Mouse (Mus musculus) midbrain, embryonic 16.5 days (tissue): ENCODE results near the gene Bmf. TPM values are rescaled to one million over a fixed set of nuclear protein-coding genes. Genes with fewer than 3 reads are reported as not detected.

Source experiments
- ATAC-seq: fragments of 200-750 bp; cut with Nextera tagmentation; 2 replicates; pipeline ENCODE4 v1.8.0; 2017; ENCODE audit warnings: moderate TSS enrichment
- H3K27ac ChIP-seq: fragments of 300-500 bp; sonication (generic); 2 replicates; pipeline ENCODE4 v1.5.1; 2014; ENCODE audit warnings: mild to moderate bottlenecking, low read length, mixed read lengths
- H3K27me3 ChIP-seq: fragments of 300-500 bp; sonication (generic); 2 replicates; pipeline ENCODE4 v1.6.1; 2014; ENCODE audit warnings: low read depth, low read length, mixed read lengths; ENCODE audit not compliant: control insufficient read depth, insufficient read depth
- H3K36me3 ChIP-seq: fragments of 300-500 bp; sonication (generic); 2 replicates; pipeline ENCODE4 v1.6.1; 2014; ENCODE audit warnings: mild to moderate bottlenecking, low read length, moderate library complexity, mixed read lengths; ENCODE audit not compliant: control insufficient read depth, insufficient read depth
- H3K4me1 ChIP-seq: fragments of 300-500 bp; sonication (generic); 2 replicates; pipeline ENCODE4 v1.6.1; 2014; ENCODE audit warnings: mild to moderate bottlenecking, low read length, mixed read lengths; ENCODE audit not compliant: control insufficient read depth, insufficient read depth
- H3K4me2 ChIP-seq: fragments of 300-500 bp; sonication (generic); 2 replicates; pipeline ENCODE4 v1.6.1; 2014; ENCODE audit warnings: mild to moderate bottlenecking, low read length, mixed read lengths
- H3K4me3 ChIP-seq: fragments of 300-500 bp; sonication (generic); 2 replicates; pipeline ENCODE4 v1.5.1; 2014; ENCODE audit warnings: low read depth, mild to moderate bottlenecking, low read length, moderate library complexity, mixed read lengths
- H3K9ac ChIP-seq: fragments of 300-500 bp; sonication (generic); 2 replicates; pipeline ENCODE4 v1.6.1; 2014; ENCODE audit warnings: low read depth, low read length, mixed read lengths
- H3K9me3 ChIP-seq: fragments of 300-500 bp; sonication (generic); replicated peaks from 2 replicates; pipeline ENCODE4 v1.6.1; 2014; ENCODE audit warnings: mild to moderate bottlenecking, low read length, mixed read lengths; ENCODE audit not compliant: control insufficient read depth, poor library complexity, severe bottlenecking
- WGBS: fragments of 180-500 bp; shearing (Covaris S2); extraction: QIAGEN DNeasy Blood & Tissue Kit; methylation state at CpG from one replicate; pipeline ENCODE4 v1.1.7; 2014; 5-methylcytosine and 5-hydroxymethylcytosine counted together
- polyA plus RNA-seq: library from polyadenylated mRNA; unstranded; fragments of >200 nt; fragmentation: Nextera tagmentation; extraction: Ambion mirVana; gene quantifications from 2 replicates; pipeline ENCODE4 v1.2.1, GENCODE M21; 2015

Gene Bmf
- polyA plus RNA-seq, 1 experiment from 2014 or later = 1.2 TPM

DNA sequence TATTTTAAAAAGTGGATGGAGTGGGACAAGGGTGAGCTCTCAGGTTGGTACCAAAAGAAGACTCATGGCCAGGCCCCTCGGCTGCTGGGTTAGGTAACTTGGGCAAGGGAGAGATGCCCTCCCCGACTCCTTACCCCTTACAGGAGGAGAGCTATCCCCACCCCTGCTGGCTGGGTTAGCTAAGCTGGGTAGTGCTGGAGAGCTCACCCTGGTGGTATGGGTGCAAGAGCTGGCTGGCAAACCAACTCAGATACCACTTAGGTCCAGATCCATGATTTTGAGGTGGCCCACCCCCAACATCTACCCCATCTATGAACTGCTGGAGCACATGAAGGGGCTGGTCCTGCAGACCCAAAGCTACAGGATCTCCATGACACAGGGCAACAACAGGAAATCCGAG, 24.7 kb downstream of the Bmf start:
- ATAC-seq = no peak
- H3K9ac ChIP-seq = no peak overlapping the region
- peaks cover 3% of the 10 kb centered on the region; the same call in 1 of the 2 replicates for H3K4me1 ChIP-seq
- no peak overlapping the region for H3K4me2 ChIP-seq
- H3K27ac ChIP-seq = no peak overlapping the region
- no peaks in the 10 kb centered on the region for H3K27me3 ChIP-seq
- H3K4me3 ChIP-seq = no peak overlapping the region
- 83% methylated on average over 3 of the region's 3 CpGs for WGBS
- no peaks in the 10 kb centered on the region for H3K9me3 ChIP-seq
- H3K36me3 ChIP-seq = no peaks in the 10 kb centered on the region

DNA sequence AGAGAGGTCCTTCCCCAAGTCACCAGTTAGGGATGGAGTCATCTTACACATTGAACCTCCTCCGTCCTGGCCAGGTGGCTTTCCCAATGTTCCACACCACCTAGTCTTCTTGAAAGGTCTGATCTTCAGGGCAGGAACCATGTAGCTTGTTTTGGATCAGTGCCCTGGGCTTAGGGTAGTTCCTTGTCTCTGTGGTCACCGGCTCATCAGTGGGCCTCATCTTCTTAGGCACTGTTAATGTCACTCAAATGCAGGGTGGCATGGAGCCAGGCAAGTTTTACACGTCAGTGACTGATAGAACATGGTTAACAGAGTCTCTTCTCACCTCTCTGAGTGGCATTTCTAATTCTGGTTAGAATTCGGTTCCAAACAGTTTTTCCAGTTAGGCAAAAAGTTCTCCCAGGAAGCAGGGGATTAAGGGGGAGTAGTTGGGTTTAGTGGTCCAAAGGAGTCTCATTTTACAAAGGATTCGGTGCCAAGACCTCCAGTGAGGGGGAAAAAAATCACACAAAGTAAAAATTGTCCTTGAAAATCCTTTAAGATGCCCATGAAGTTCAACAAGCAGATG, 26.2 kb downstream of the Bmf start:
- WGBS = 53% methylated on average over 5 of the region's 5 CpGs
- Histone ChIP-seq H3K36me3 (no peaks in the 10 kb centered on the region), H3K4me1 (no peaks in the 10 kb centered on the region; the same call in 1 of the 2 replicates), H3K27me3 (no peaks in the 10 kb centered on the region), H3K27ac (no peak overlapping the region), H3K9ac (no peak overlapping the region), H3K4me2 (no peak overlapping the region), H3K9me3 (no peaks in the 10 kb centered on the region), H3K4me3 (no peak overlapping the region)
- no peak for ATAC-seq

DNA sequence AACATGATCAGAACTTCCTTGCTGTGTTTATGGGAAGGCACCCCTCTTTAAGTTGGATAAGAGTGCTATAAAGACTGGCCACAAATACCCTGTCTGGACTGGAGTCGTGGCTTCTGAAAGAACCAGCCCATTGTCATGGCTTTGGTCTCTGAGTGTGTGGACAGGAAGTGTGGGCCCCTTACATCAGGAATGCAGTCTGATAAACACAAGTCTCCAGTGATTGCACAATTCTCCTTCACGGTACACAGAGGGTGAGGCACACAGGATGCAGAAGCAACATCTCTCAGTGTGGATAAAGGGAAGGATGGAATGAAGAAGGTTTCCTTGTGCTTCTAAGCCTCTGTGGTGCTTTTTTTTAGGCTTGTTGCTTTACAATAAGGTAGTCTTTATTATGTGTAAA, 27.2 kb downstream of the Bmf start:
- WGBS = 45% methylated on average over 2 of the region's 2 CpGs
- ATAC-seq = no peak

DNA sequence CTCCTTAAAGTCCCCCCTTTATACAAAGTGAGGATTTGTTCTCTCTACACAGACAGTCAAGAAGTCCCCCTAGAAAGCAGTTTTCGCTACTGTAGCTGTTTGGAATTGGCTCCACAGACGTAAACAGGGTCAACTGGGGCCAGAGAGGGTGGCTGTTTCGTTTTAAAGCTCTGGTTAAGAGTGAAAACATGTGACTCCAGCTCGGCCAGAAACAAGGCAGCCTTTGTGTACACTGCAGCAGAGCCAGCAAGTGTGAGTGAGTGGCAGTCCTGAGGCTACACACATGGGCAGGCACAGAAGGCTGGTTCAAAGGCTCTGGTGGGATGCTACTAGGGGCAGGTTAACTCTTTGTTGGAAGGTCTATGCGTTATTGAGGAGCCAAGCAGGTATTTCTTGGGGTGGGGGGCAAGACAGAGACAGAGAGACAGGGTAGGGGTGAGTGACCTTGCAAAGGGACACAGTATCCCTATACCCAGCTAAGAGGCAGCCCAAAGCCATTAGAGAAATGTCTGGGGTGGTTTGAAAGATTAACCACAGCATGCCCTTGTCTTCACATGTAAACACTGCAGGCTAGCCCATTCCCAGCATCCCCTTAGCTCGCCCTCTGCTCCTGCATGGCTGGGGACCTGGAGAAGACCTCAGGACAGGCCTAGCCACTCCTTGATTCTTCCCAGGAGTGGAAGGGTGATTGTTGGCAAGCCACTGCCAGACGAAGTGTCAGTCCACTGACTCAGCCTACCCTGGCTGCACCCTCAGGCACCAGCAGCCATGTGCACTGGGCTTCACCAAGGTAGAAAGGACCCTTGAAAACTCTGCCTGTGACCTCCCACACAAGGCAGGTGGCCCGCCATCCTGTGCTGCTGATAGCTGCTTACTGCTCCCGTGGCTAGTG, 29.2 kb downstream of the Bmf start:
- 0 out of 2 replicates have a peak overlapping the region, but pooled peaks have one; percentile 5 for H3K27ac ChIP-seq
- no peak overlapping the region for H3K4me2 ChIP-seq
- 47% methylated on average over 9 of the region's 9 CpGs for WGBS
- no peaks in the 10 kb centered on the region; the same call in 1 of the 2 replicates for H3K4me1 ChIP-seq
- ATAC-seq = peak; percentile 90; the same call in 1 of the 2 replicates
- H3K27me3 ChIP-seq = no peaks in the 10 kb centered on the region
- H3K9ac ChIP-seq = no peak overlapping the region
- H3K4me3 ChIP-seq = no peak overlapping the region
- no peaks in the 10 kb centered on the region for H3K36me3 ChIP-seq
- no peaks in the 10 kb centered on the region for H3K9me3 ChIP-seq

More for the DNA sequence above, 27.2 kb downstream of the Bmf start:
- H3K4me3 ChIP-seq = no peak overlapping the region
- no peaks in the 10 kb centered on the region for H3K27me3 ChIP-seq
- no peaks in the 10 kb centered on the region for H3K9me3 ChIP-seq
- no peak overlapping the region for H3K4me2 ChIP-seq
- H3K4me1 ChIP-seq = no peaks in the 10 kb centered on the region; the same call in 1 of the 2 replicates
- no peak overlapping the region for H3K9ac ChIP-seq
- H3K27ac ChIP-seq = no peak overlapping the region
- H3K36me3 ChIP-seq = no peaks in the 10 kb centered on the region

DNA sequence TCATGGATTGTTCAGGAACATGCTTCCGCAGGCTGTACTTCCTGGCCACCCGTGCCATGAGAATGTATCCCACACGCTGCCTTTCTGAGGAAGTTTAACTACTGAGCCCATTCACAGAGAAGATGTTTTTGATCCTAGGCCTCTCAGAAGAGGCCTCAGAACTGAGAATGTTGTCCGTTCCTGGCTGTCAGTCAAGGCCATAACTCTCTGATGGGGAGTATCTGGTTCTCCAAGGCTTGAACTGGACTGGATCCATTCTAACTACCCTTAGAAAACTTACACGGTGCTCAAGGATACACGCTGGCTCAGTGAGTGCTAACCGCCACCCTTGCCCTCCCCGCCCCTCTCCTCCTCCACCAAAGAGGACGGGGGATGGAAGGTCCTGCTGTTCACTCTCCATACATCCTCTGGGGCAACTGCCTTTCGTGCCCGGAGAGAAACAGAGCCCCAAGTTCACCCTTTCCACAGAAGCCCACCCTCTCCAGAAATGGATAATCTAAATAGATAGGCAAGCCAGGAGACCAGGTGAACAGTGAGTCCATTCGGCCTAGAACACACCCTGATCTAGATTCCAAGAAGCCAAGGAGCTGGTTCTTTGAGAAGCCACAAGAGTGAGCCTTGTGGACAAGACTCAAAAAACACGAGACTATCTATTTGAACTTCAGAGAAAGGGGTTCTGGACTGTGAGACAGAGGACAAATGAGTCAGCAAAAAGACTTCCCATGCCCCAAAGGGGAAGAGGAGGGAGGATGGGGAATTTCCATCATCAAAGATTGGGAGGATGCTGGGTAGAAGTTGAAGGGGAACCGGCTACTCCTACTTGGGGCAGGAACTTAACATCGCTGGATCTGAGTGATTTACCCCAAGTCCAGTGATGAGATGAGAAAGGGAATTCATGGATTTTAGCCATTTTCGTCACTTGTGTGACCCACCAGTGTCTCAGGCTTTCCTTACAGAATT, 36.8 kb downstream of the Bmf start:
- Histone ChIP-seq H3K36me3 (no peaks in the 10 kb centered on the region), H3K4me2 (no peak overlapping the region), H3K9me3 (no peaks in the 10 kb centered on the region), H3K9ac (no peak overlapping the region), H3K27ac (no peak overlapping the region), H3K4me1 (peaks cover 3% of the 10 kb centered on the region; the same call in 1 of the 2 replicates), H3K27me3 (no peaks in the 10 kb centered on the region), H3K4me3 (no peak overlapping the region)
- 86% methylated on average over 16 of the region's 16 CpGs for WGBS
- no peak for ATAC-seq

DNA sequence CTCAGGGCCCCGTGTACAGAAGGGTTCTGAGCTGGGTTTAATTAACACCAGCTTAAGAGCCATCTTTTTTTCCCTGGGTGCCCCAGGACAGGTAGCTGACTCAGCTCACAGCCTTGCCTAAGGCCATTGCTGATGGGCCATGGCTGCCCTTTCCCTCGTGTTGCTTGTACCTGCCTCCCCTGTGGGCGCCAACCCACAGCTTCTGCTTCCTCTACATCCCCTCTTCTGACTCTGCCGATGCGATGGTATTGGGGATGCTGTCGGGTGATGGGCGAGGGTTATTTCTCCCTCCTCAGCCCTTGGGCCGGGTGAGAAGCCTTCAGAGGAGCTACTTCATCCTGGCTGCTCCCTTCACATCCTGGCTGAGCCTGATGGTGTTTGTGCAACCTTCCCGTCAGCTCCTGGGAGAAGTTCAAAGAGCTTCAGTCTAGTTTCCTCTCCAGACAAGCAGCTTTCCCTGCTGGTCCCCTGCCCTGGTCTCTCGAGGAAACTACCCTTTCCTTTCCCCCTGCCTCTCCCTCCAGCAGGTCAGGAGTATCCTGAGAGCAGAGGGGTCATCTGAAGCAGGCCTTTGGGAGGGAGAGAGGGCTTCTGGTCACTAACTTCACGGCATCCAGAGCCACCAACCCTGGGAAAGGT, 37.6 kb downstream of the Bmf start:
- H3K4me1 ChIP-seq = peaks cover 3% of the 10 kb centered on the region; the same call in 1 of the 2 replicates
- no peak for ATAC-seq
- H3K4me2 ChIP-seq = no peak overlapping the region
- H3K36me3 ChIP-seq = no peaks in the 10 kb centered on the region
- H3K9ac ChIP-seq = no peak overlapping the region
- no peaks in the 10 kb centered on the region for H3K27me3 ChIP-seq
- no peak overlapping the region for H3K4me3 ChIP-seq
- no peak overlapping the region for H3K27ac ChIP-seq
- H3K9me3 ChIP-seq = no peaks in the 10 kb centered on the region
- WGBS = 61% methylated on average over 11 of the region's 11 CpGs

DNA sequence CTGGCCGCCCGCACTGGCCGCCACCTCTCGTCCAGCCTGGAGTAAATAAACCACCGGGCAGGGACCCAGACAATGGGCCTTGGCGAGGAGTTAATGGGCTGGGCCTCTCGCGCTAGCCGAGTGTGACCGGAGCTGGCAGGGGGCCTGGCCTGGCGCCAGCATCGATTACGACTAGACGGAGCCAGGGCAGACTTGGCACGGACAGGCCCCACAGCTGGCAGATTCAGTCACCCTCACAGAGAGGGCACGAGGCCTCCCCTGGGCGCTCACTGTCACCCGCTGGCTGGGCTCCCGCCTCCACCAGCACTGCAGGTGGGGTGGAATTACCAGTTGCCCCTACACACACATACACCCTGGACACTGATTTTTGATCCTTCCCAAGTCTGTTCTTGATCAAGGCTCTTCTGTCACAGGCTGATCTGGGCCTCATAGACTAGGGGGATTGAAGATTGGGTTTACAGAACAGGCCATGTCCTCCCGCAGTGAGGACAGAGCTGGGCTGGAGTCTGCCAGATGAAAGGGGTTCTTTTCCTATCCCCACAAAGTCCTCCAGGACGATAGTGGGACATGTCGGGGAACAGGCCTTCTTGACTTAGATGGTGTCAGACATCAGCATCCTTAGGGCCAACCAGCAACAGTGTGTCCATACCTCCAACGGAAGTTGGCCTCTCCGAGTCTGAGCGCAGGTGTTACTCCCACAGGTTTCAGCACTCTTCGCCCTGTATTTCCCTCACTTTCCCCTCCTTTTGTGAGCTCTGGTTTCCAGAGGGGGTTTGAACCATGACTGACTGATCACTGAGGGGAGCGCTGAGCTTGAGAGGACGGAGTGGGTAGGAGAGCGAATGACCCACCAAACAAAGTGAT, 38.8 kb downstream of the Bmf start:
- H3K4me1 ChIP-seq = peaks cover 3% of the 10 kb centered on the region; the same call in 1 of the 2 replicates
- H3K27me3 ChIP-seq = no peaks in the 10 kb centered on the region
- peak overlapping the region; percentile 24; the same call in 1 of the 2 replicates for H3K27ac ChIP-seq
- WGBS = 29% methylated on average over 29 of the region's 29 CpGs
- H3K9ac ChIP-seq = no peak overlapping the region
- peak; percentile 94 for ATAC-seq
- H3K4me3 ChIP-seq = no peak overlapping the region
- H3K9me3 ChIP-seq = no peaks in the 10 kb centered on the region
- H3K4me2 ChIP-seq = no peak overlapping the region
- no peaks in the 10 kb centered on the region for H3K36me3 ChIP-seq
